Mouse (Mus musculus): ENCODE data around the gene Anln. TPM values are rescaled to one million over a fixed set of nuclear protein-coding genes. Genes with fewer than 3 reads are reported as not detected.

The Anln gene
- 35.4 and 38.1 TPM in 2 replicates for polyA plus RNA-seq (2015; fragmentation: Nextera tagmentation; extraction: Ambion mirVana)

GRCm38 (mm10) chr9:22389021-22389476 lies at the start of gene Anln:
Anln (minus strand) TSS chr9:22389188.
- ATAC-seq (ENCODE audit: insufficient number of reproducible peaks, low FRiP score, low TSS enrichment, low read depth), result peak; percentile 95
- H3K36me3 ChIP-seq, result no peaks in the 10 kb centered on the region
- no peaks in the 10 kb centered on the region for H3K27me3 ChIP-seq
- peak within 1 kb of the TSS; percentile 94 for H3K27ac ChIP-seq
- peak within 1 kb of the TSS; percentile 86 for H3K9ac ChIP-seq
- no peaks in the 10 kb centered on the region for H3K9me3 ChIP-seq
- H3K4me1 ChIP-seq, result peaks cover 19% of the 10 kb centered on the region
- H3K4me2 ChIP-seq, result peak within 1 kb of the TSS; percentile 91
- 0% methylated on average over 43 of the region's 44 CpGs for WGBS
- peak within 1 kb of the TSS; percentile 84 for H3K4me3 ChIP-seq

GRCm38 (mm10) chr9:22434101-22434500 lies 45.1 kb upstream of the Anln start:
- 87% methylated on average over 2 of the region's 2 CpGs for WGBS
- no peak overlapping the region for H3K27ac ChIP-seq
- ATAC-seq (ENCODE audit: insufficient number of reproducible peaks, low FRiP score, low TSS enrichment, low read depth), result no peak
- H3K4me2 ChIP-seq, result no peak overlapping the region
- no peak overlapping the region for H3K4me3 ChIP-seq
- no peaks in the 10 kb centered on the region for H3K9me3 ChIP-seq
- H3K9ac ChIP-seq, result no peak overlapping the region
- no peaks in the 10 kb centered on the region for H3K36me3 ChIP-seq
- no peaks in the 10 kb centered on the region for H3K27me3 ChIP-seq
- peaks cover 9% of the 10 kb centered on the region for H3K4me1 ChIP-seq

GRCm38 (mm10) chr9:22433221-22433620 lies 44.2 kb upstream of the Anln start:
- no peak for ATAC-seq (ENCODE audit: insufficient number of reproducible peaks, low FRiP score, low TSS enrichment, low read depth)
- Histone ChIP-seq H3K27me3 (no peaks in the 10 kb centered on the region), H3K9ac (no peak overlapping the region), H3K4me3 (no peak overlapping the region), H3K36me3 (no peaks in the 10 kb centered on the region), H3K4me1 (peaks cover 18% of the 10 kb centered on the region), H3K27ac (no peak overlapping the region), H3K9me3 (no peaks in the 10 kb centered on the region), H3K4me2 (no peak overlapping the region)
- 72% methylated on average over 2 of the region's 2 CpGs for WGBS

GRCm38 (mm10) chr9:22430315-22430840 lies 41.4 kb upstream of the Anln start:
- no peaks in the 10 kb centered on the region for H3K36me3 ChIP-seq
- 21% methylated on average over 5 of the region's 5 CpGs for WGBS
- no peaks in the 10 kb centered on the region for H3K27me3 ChIP-seq
- peaks cover 20% of the 10 kb centered on the region for H3K4me1 ChIP-seq
- H3K27ac ChIP-seq, result no peak overlapping the region
- no peaks in the 10 kb centered on the region for H3K9me3 ChIP-seq
- H3K4me3 ChIP-seq, result no peak overlapping the region
- ATAC-seq (ENCODE audit: insufficient number of reproducible peaks, low FRiP score, low TSS enrichment, low read depth), result no peak
- no peak overlapping the region for H3K9ac ChIP-seq
- 0 out of 2 replicates have a peak overlapping the region, but pooled peaks have one; percentile 31 for H3K4me2 ChIP-seq

GRCm38 (mm10) chr9:22429533-22430241 lies 40.7 kb upstream of the Anln start:
- Histone ChIP-seq H3K4me3 (no peak overlapping the region), H3K4me2 (peak overlapping the region; percentile 31; the same call in 1 of the 2 replicates), H3K27ac (no peak overlapping the region), H3K27me3 (no peaks in the 10 kb centered on the region), H3K36me3 (no peaks in the 10 kb centered on the region), H3K9me3 (no peaks in the 10 kb centered on the region), H3K9ac (no peak overlapping the region), H3K4me1 (peaks cover 20% of the 10 kb centered on the region)
- WGBS, result 31% methylated on average over 15 of the region's 15 CpGs
- no peak for ATAC-seq (ENCODE audit: insufficient number of reproducible peaks, low FRiP score, low TSS enrichment, low read depth)

- ATAC-seq (ENCODE audit: insufficient number of reproducible peaks, low FRiP score, low TSS enrichment, low read depth), result no peak
- Histone ChIP-seq H3K9me3 (no peaks in the 10 kb centered on the region), H3K27ac (no peak overlapping the region), H3K36me3 (no peaks in the 10 kb centered on the region), H3K4me1 (peaks cover 20% of the 10 kb centered on the region), H3K27me3 (no peaks in the 10 kb centered on the region), H3K9ac (no peak overlapping the region), H3K4me3 (no peak overlapping the region), H3K4me2 (no peak overlapping the region)
- 48% methylated on average over 14 of the region's 14 CpGs for WGBS
Measured at GRCm38 (mm10) chr9:22428666-22429410, 39.9 kb upstream of the Anln start.

- H3K4me1 ChIP-seq, result peaks cover 20% of the 10 kb centered on the region
- no peaks in the 10 kb centered on the region for H3K27me3 ChIP-seq
- H3K4me3 ChIP-seq, result no peak overlapping the region
- H3K9me3 ChIP-seq, result no peaks in the 10 kb centered on the region
- no peak overlapping the region for H3K9ac ChIP-seq
- 13% methylated on average over 3 of the region's 4 CpGs for WGBS
- no peak overlapping the region for H3K4me2 ChIP-seq
- H3K27ac ChIP-seq, result no peak overlapping the region
- H3K36me3 ChIP-seq, result no peaks in the 10 kb centered on the region
- no peak for ATAC-seq (ENCODE audit: insufficient number of reproducible peaks, low FRiP score, low TSS enrichment, low read depth)
Measured at GRCm38 (mm10) chr9:22428028-22428665, 39.2 kb upstream of the Anln start.

- Histone ChIP-seq H3K4me2 (no peak overlapping the region), H3K36me3 (no peaks in the 10 kb centered on the region), H3K27ac (no peak overlapping the region), H3K9me3 (no peaks in the 10 kb centered on the region), H3K27me3 (no peaks in the 10 kb centered on the region), H3K4me1 (peaks cover 12% of the 10 kb centered on the region), H3K4me3 (no peak overlapping the region), H3K9ac (no peak overlapping the region)
- WGBS, result 92% methylated on average over 4 of the region's 4 CpGs
- ATAC-seq (ENCODE audit: insufficient number of reproducible peaks, low FRiP score, low TSS enrichment, low read depth), result no peak
Measured at GRCm38 (mm10) chr9:22424719-22425118, 35.7 kb upstream of the Anln start.

- no peak for ATAC-seq (ENCODE audit: insufficient number of reproducible peaks, low FRiP score, low TSS enrichment, low read depth)
- WGBS, result 71% methylated on average over 10 of the region's 10 CpGs
- no peak overlapping the region for H3K9ac ChIP-seq
- no peaks in the 10 kb centered on the region for H3K27me3 ChIP-seq
- H3K27ac ChIP-seq, result no peak overlapping the region
- H3K4me2 ChIP-seq, result no peak overlapping the region
- H3K9me3 ChIP-seq, result no peaks in the 10 kb centered on the region
- H3K36me3 ChIP-seq, result no peaks in the 10 kb centered on the region
- H3K4me3 ChIP-seq, result no peak overlapping the region
- peaks cover 11% of the 10 kb centered on the region for H3K4me1 ChIP-seq
Measured at GRCm38 (mm10) chr9:22424196-22424595, 35.2 kb upstream of the Anln start.

- ATAC-seq (ENCODE audit: insufficient number of reproducible peaks, low FRiP score, low TSS enrichment, low read depth), result no peak
- H3K4me3 ChIP-seq, result no peak overlapping the region
- H3K4me1 ChIP-seq, result peaks cover 5% of the 10 kb centered on the region; the same call in 1 of the 2 replicates
- WGBS, result 46% methylated on average over 1 of the region's 1 CpGs
- no peaks in the 10 kb centered on the region for H3K36me3 ChIP-seq
- H3K27me3 ChIP-seq, result no peaks in the 10 kb centered on the region
- no peaks in the 10 kb centered on the region for H3K9me3 ChIP-seq
- no peak overlapping the region for H3K27ac ChIP-seq
- H3K4me2 ChIP-seq, result no peak overlapping the region
- no peak overlapping the region for H3K9ac ChIP-seq
Measured at GRCm38 (mm10) chr9:22423507-22423906, 34.5 kb upstream of the Anln start.

GRCm38 (mm10) chr9:22422559-22422958 lies 33.6 kb upstream of the Anln start:
- Histone ChIP-seq H3K27ac (no peak overlapping the region), H3K27me3 (no peaks in the 10 kb centered on the region), H3K4me3 (no peak overlapping the region), H3K9me3 (no peaks in the 10 kb centered on the region), H3K36me3 (no peaks in the 10 kb centered on the region), H3K4me2 (no peak overlapping the region), H3K9ac (no peak overlapping the region), H3K4me1 (no peaks in the 10 kb centered on the region)
- 39% methylated on average over 1 of the region's 1 CpGs for WGBS
- ATAC-seq (ENCODE audit: insufficient number of reproducible peaks, low FRiP score, low TSS enrichment, low read depth), result no peak

Data from limb, embryonic 15.5 days (tissue).